Mouse (Mus musculus) heart, postnatal 0 days (tissue): ENCODE data around the gene Syn3. TPM values are rescaled to one million over a fixed set of nuclear protein-coding genes. Genes with fewer than 3 reads are reported as not detected.
A peak's percentile ranks its signal among the peaks of the same experiment; 100 is the strongest.

ENCODE experiments used
- ATAC-seq: fragments of 200-750 bp; cut with Nextera tagmentation; 2 replicates; pipeline ENCODE4 v1.8.0; 2017; ENCODE audit warnings: low read depth, moderate number of reproducible peaks, moderate library complexity; ENCODE audit not compliant: insufficient read depth
- DNase-seq: peaks from one replicate; pipeline ENCODE4 v3.0.0-alpha.2; 2016; ENCODE audit warnings: low spot score
- H3K27ac ChIP-seq: fragments of 300-500 bp; sonication (generic); 2 replicates; pipeline ENCODE4 v1.5.1; 2014; ENCODE audit warnings: low read depth, mild to moderate bottlenecking
- H3K27me3 ChIP-seq: fragments of 300-500 bp; sonication (generic); 2 replicates; pipeline ENCODE4 v1.6.1; 2014; ENCODE audit warnings: low read length, mixed read lengths; ENCODE audit not compliant: control insufficient read depth, insufficient read depth
- H3K36me3 ChIP-seq: fragments of 300-500 bp; sonication (generic); replicated peaks from 2 replicates; pipeline ENCODE4 v1.6.1; 2014; ENCODE audit warnings: low read length, mixed read lengths; ENCODE audit not compliant: control insufficient read depth, insufficient read depth
- H3K4me1 ChIP-seq: fragments of 300-500 bp; sonication (generic); 2 replicates; pipeline ENCODE4 v1.6.1; 2014; ENCODE audit warnings: antibody characterized with exemption; ENCODE audit not compliant: control insufficient read depth, insufficient read depth
- H3K4me2 ChIP-seq: fragments of 300-500 bp; sonication (generic); 2 replicates; pipeline ENCODE4 v1.6.1; 2014; ENCODE audit warnings: low read depth, mild to moderate bottlenecking, low read length, moderate library complexity
- H3K4me3 ChIP-seq: fragments of 300-500 bp; sonication (generic); 2 replicates; pipeline ENCODE4 v1.5.1; 2014; ENCODE audit warnings: low read depth, low read length
- H3K9ac ChIP-seq: fragments of 300-500 bp; sonication (generic); replicated peaks from 2 replicates; pipeline ENCODE4 v1.6.1; 2014; ENCODE audit warnings: low read depth, low read length, mixed read lengths
- H3K9me3 ChIP-seq: fragments of 300-500 bp; sonication (generic); replicated peaks from 2 replicates; pipeline ENCODE4 v1.6.1; 2016; ENCODE audit warnings: low read length; ENCODE audit not compliant: control insufficient read depth
- CTCF ChIP-seq: IDR thresholded peaks from 2 replicates; pipeline ENCODE4 v1.5.1; 2016; ENCODE audit warnings: antibody characterized with exemption, control low read depth, low read depth
- EP300 ChIP-seq: IDR thresholded peaks from 2 replicates; pipeline ENCODE4 v1.6.1; 2016; ENCODE audit warnings: antibody characterized with exemption, low read depth
- WGBS: fragments of 180-500 bp; shearing (Covaris S2); extraction: QIAGEN DNeasy Blood & Tissue Kit; methylation state at CpG from one replicate; pipeline ENCODE4 v1.1.7; 2014; 5-methylcytosine and 5-hydroxymethylcytosine counted together
- polyA plus RNA-seq: library from polyadenylated mRNA; unstranded; fragments of >200 nt; fragmentation: Nextera tagmentation; extraction: Ambion mirVana; gene quantifications from 2 replicates; pipeline ENCODE4 v1.2.1, GENCODE M21; 2015
- total RNA-seq: library from RNA; depleted of rRNA; stranded (reverse); fragments of >200 nt; gene quantifications from 2 replicates; pipeline ENCODE4 v1.2.3, GENCODE M21; 2014; ENCODE audit warnings: low replicate concordance

Gene Syn3
- total and polyA plus RNA-seq, 2 experiments from 2014 or later, result 0.48 TPM; not detected in 1

GRCm38 (mm10) chr10:86463538-86464199 is 35.0 kb downstream of the Syn3 start:
- Histone ChIP-seq H3K9ac (no peak overlapping the region), H3K27ac (no peak overlapping the region), H3K27me3 (no peaks in the 10 kb centered on the region), H3K9me3 (no peaks in the 10 kb centered on the region), H3K36me3 (no peaks in the 10 kb centered on the region), H3K4me1 (no peaks in the 10 kb centered on the region), H3K4me2 (no peak overlapping the region), H3K4me3 (no peak overlapping the region)
- TF ChIP-seq CTCF, result peak; percentile 95
- TF ChIP-seq EP300, result no peak
- DNase-seq (peak; percentile 80), ATAC-seq (peak; percentile 83)
- WGBS, result 22% methylated on average over 5 of the region's 5 CpGs

DNA sequence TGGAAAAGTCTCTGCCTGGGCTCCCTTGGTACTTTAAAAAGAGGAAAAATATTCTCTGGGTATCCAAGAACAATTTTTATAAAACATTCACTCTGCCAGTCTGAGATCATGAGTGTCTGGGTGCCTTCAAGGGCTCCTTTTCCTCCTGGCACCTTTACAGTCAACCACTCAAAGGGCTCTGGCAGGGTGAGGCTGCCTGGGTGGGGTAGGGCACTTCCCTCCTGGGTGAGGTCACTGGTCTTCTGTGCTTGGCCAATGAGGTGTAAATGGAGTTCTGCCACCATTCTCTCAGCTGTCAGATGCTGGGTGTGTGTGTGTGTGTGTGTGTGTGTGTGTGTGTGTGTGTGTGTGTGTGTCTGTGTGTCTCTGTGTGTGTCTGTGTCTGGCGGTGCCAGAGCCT is 39.1 kb downstream of the Syn3 start:
- no peak overlapping the region for H3K27ac ChIP-seq
- TF ChIP-seq CTCF (no peak), EP300 (no peak)
- H3K9ac ChIP-seq, result no peak overlapping the region
- ATAC-seq (peak; percentile 23; the same call in 1 of the 2 replicates), DNase-seq (no peak)
- no peak overlapping the region for H3K4me2 ChIP-seq
- H3K27me3 ChIP-seq, result no peaks in the 10 kb centered on the region
- no peaks in the 10 kb centered on the region for H3K36me3 ChIP-seq
- WGBS, result 75% methylated on average over 1 of the region's 1 CpGs
- no peaks in the 10 kb centered on the region for H3K4me1 ChIP-seq
- H3K9me3 ChIP-seq, result no peaks in the 10 kb centered on the region
- H3K4me3 ChIP-seq, result no peak overlapping the region

DNA sequence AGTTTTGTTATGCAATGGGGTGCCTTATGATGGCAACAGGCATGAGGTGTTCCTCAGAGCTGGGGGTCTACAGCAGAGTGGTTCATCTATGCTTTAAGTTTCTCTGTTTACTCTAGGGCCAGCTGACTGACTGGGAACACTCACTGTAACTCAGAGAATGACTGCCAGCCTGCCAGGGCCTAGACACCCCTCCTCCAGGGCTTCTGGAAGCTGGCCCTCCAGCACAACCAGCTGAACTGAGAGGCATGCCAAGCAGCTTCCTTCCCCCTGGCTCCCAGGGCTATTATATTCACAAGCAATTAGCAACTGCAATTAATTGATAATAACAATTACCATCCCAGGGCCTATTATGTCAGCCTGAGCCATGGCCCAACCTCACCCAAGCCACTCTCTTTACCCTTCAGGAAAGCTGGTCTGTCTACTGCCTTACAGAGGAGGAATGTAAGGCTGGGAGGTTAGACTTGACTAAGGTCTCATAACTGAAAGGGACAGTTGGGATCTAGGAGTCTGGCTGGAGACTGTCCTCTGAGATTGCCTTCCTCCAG is 41.0 kb downstream of the Syn3 start:
- DNase-seq (no peak), ATAC-seq (no peak)

GRCm38 (mm10) chr10:86457195-86457594 is 41.5 kb downstream of the Syn3 start:
- ATAC-seq (no peak), DNase-seq (no peak)
- H3K4me2 ChIP-seq, result no peak overlapping the region
- no peaks in the 10 kb centered on the region for H3K27me3 ChIP-seq
- H3K9ac ChIP-seq, result no peak overlapping the region
- no peaks in the 10 kb centered on the region for H3K9me3 ChIP-seq
- no peaks in the 10 kb centered on the region for H3K4me1 ChIP-seq
- H3K4me3 ChIP-seq, result no peak overlapping the region
- 37% methylated on average over 4 of the region's 4 CpGs for WGBS
- no peak for TF ChIP-seq EP300
- TF ChIP-seq CTCF, result no peak
- H3K36me3 ChIP-seq, result no peaks in the 10 kb centered on the region
- no peak overlapping the region for H3K27ac ChIP-seq

More for the DNA sequence above, 41.0 kb downstream of the Syn3 start:
- H3K27ac ChIP-seq, result no peak overlapping the region
- H3K4me2 ChIP-seq, result no peak overlapping the region
- no peaks in the 10 kb centered on the region for H3K36me3 ChIP-seq
- no peaks in the 10 kb centered on the region for H3K4me1 ChIP-seq
- H3K4me3 ChIP-seq, result no peak overlapping the region
- H3K9ac ChIP-seq, result no peak overlapping the region
- no peak for TF ChIP-seq CTCF
- no peak for TF ChIP-seq EP300
- H3K27me3 ChIP-seq, result no peaks in the 10 kb centered on the region
- H3K9me3 ChIP-seq, result no peaks in the 10 kb centered on the region

- no peaks in the 10 kb centered on the region for H3K4me1 ChIP-seq
- H3K36me3 ChIP-seq, result no peaks in the 10 kb centered on the region
- no peak for DNase-seq
- H3K4me2 ChIP-seq, result no peak overlapping the region
- no peak overlapping the region for H3K27ac ChIP-seq
- no peak overlapping the region for H3K9ac ChIP-seq
- no peak for ATAC-seq
- H3K27me3 ChIP-seq, result no peaks in the 10 kb centered on the region
- 46% methylated on average over 5 of the region's 5 CpGs for WGBS
- no peak overlapping the region for H3K4me3 ChIP-seq
- H3K9me3 ChIP-seq, result no peaks in the 10 kb centered on the region
- TF ChIP-seq EP300 (no peak), CTCF (no peak)
Observed at GRCm38 (mm10) chr10:86455296-86456055, 43.2 kb downstream of the Syn3 start.
